8 mouse cellular contexts compared by ENCODE assay signal in the genomic region with DNA sequence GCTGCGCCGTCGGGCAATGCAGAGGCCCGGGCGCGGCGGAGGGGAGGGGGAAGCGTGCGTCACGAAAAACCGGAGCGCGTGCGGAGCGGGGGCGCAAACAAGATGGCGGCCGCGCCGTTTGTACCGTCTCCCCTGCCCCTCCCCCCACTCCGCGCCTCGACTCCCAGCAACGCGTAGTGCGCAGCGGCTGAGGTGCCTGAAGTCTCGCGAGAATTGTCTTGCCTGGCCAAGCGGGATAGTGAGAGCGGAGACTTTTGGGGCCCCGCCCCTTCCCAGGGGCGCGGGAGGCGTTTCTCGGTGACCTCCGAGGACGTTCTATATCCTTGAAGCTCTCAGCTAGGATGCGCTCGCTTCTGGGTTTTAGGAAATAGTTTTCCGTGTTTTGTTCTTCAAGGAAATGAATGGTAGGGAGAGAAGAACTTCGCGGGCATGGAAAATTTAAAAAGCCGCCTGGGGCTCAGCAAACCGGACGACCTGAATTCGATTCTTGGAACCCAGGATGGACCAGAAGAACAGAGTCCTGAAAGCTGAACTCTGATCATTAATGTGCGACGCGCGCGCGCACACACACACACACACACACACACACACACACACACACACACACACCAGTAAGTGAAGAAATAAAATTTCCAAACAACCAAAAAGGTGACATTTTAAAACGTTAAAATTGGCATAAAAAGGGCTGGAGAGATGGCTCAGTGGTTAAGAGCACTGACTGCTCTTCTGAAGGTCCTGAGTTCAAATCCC. TPM values are rescaled to one million over a fixed set of nuclear protein-coding genes. Genes with fewer than 3 reads are reported as not detected.
DNase-seq lines count a peak whose midpoint lies in the region; ATAC-seq lines count a peak whose summit lies in the region.

No protein-coding gene starts in this region.

- peaks cover 13% of the 10 kb centered on the region for H3K4me1 ChIP-seq in hindbrain, embryonic 14.5 days (replicated peaks; ENCODE audit: control insufficient read depth, insufficient read depth, low read length)

- peak overlapping the region; percentile 100 for H3K9ac ChIP-seq in hindbrain, embryonic 14.5 days

- no peaks in the 10 kb centered on the region for H3K36me3 ChIP-seq in hindbrain, embryonic 14.5 days (replicated peaks; ENCODE audit: control insufficient read depth, insufficient read depth)

- DNase-seq in R1 (ENCODE audit: low read depth, low spot score) = peak; percentile 98
- peak; percentile 99 to 100 for DNase-seq in cerebellum, postnatal 25 days
- peak; percentile 96 for DNase-seq in frontal cortex, postnatal 25 days (ENCODE audit: low spot score in 2 of 2)
- peak; percentile 99 for DNase-seq in hindbrain, embryonic 14.5 days (ENCODE audit: low spot score)
- DNase-seq in layer of hippocampus, postnatal 36 days = peak; percentile 94
- DNase-seq in lung, postnatal 36 days = peak; percentile 99
- DNase-seq in retina, postnatal 1 day = peak; percentile 99
- peak; percentile 88 for DNase-seq in urinary bladder, adult 2 months (ENCODE audit: low spot score)

- H3K27me3 ChIP-seq in hindbrain, embryonic 14.5 days (ENCODE audit: control insufficient read depth, insufficient read depth, low read length) = no peaks in the 10 kb centered on the region

- under 1% methylated on average over 44 of the region's 55 CpGs for WGBS in hindbrain, embryonic 14.5 days

- peak overlapping the region; percentile 100 for H3K27ac ChIP-seq in hindbrain, embryonic 14.5 days

- no peaks in the 10 kb centered on the region for H3K9me3 ChIP-seq in hindbrain, embryonic 14.5 days (ENCODE audit: control insufficient read depth, low read length)

- ATAC-seq in hindbrain, embryonic 14.5 days (ENCODE audit: low FRiP score) = peak; percentile 96

- H3K4me2 ChIP-seq in hindbrain, embryonic 14.5 days (replicated peaks) = peak overlapping the region; percentile 58

- H3K4me3 ChIP-seq in hindbrain, embryonic 14.5 days (replicated peaks; ENCODE audit: low read length) = peak overlapping the region; percentile 90

RNA-seq across cellular contexts. Expression of a gene that starts 5.6 kb away (rescaled TPM):
- polyA plus RNA-seq in hindbrain, embryonic 14.5 days (2014; fragmentation: Nextera tagmentation; extraction: Ambion mirVana) = 95.9 and 96.4 TPM in 2 replicates
- total RNA-seq in layer of hippocampus, postnatal 36 days (2021) = 10 to 100 TPM; 49.0 to 52.9 TPM
- polyA plus RNA-seq in urinary bladder, adult 2 months (2012; rRNA removed) = 69.4 and 76.6 TPM in 2 replicates

RNA-seq across cellular contexts. Expression of a gene that starts 28.9 kb away (rescaled TPM):
- 26.2 and 29.6 TPM in 2 replicates for polyA plus RNA-seq in hindbrain, embryonic 14.5 days (2014; fragmentation: Nextera tagmentation; extraction: Ambion mirVana)
- 10 to 100 TPM; 25.9 to 28.9 TPM for total RNA-seq in layer of hippocampus, postnatal 36 days (2021)
- 0.19 and 0.28 TPM in 2 replicates for polyA plus RNA-seq in urinary bladder, adult 2 months (2012; rRNA removed)

Comparison
In these comparisons a context has a peak if more than half of its experiments do, and no peak if none do; other contexts are left out.
1. Peak in every context shown above with its lines: DNase-seq, ATAC-seq, H3K4me3 ChIP-seq and H3K27ac ChIP-seq.
2. RNA of a gene that starts 28.9 kb away (polyA plus RNA-seq): 26.2 to 29.6 TPM in hindbrain, embryonic 14.5 days; 0.19 to 0.28 TPM in urinary bladder, adult 2 months; every median in the first group is over 10 times any median in the second.